Mouse (Mus musculus): Measurements from ENCODE around the gene Cnn3.

Gene Cnn3

GRCm38 (mm10) chr3:121492026-121492425 is 65.7 kb downstream of the Cnn3 start:
- no peak for DNase-seq (ENCODE audit: low spot score)

GRCm38 (mm10) chr3:121493997-121494421 is 67.7 kb downstream of the Cnn3 start:
- no peak for DNase-seq (ENCODE audit: low spot score)

- peak; percentile 35 for DNase-seq (ENCODE audit: low spot score)
Observed at GRCm38 (mm10) chr3:121500225-121500624, 73.9 kb downstream of the Cnn3 start.

GRCm38 (mm10) chr3:121500734-121501133 is 74.4 kb downstream of the Cnn3 start:
- DNase-seq (ENCODE audit: low spot score) = no peak

DNA sequence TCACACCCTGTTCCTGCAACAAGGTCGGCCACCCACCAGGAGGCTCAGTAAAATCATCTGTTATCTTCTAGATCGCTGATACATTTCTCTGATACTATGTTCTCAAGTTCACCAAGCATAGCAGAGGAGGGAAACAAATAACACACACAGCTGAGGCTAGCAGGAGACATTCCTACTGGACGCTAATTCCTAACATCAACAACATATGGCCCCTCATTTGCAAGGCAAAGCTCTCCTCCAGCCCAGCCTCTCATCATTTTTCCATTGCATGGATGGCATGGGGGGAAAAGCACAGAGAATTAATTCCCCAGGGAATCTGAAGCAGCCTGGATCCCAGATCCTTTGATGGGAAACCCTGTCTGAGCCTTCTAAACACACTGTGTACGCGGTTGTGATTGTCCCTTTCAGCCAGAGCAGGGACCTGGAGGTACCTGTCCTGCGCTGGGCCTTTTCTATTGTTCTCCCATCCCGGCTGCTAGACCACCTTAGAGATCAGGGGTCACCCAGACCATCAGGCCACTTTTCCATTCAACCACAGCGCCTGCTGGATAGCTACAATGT is 78.7 kb downstream of the Cnn3 start:
- DNase-seq (ENCODE audit: low spot score) = no peak

GRCm38 (mm10) chr3:121506175-121506574 is 79.9 kb downstream of the Cnn3 start:
- DNase-seq (ENCODE audit: low spot score) = no peak

DNA sequence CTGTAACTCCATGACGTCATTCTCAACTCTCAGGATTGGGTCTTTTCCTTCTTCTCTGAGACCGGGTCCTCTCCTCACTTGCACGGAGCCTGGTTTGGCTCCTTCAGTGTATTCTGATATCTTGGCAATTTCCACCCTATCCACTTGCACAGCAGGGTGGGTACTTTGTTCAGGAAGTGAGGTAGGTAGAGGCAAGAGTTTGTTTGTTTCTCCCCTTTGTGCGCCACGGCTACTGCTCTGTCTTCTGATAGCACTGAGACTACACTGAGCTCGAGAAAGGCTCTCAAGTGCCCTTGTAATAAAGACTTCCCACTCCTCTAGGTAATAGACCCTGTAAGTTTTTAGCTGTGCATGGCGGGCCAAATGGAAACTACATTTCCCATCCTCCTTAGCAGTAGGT is 80.5 kb downstream of the Cnn3 start:
- no peak for DNase-seq (ENCODE audit: low spot score)

DNA sequence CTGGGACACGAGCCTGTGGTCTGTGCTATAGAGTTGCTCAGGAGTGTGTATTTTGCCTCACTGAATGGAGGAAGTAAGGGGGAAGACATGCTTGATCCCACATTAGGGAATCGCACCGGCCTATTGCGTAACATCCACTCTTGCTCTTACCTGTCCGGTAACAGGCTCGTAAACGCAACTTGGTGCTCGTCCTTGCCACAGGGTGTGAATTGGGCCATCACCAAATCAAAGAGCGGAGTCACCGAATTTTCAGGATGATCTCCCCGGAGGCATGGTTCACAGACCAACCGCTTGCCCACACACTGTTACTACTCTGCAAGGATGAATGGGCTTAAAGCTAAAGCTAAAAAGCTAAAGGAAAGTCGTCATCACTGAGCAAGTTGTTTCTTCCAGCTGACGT is 81.4 kb downstream of the Cnn3 start:
- no peak for DNase-seq (ENCODE audit: low spot score)
